Mouse (Mus musculus) cerebellum, adult 2 months (tissue): ENCODE results near the gene Chrna9. TPM values are rescaled to one million over a fixed set of nuclear protein-coding genes. Genes with fewer than 3 reads are reported as not detected.

ENCODE experiments used
- DNase-seq, 2 experiments: peaks; one replicate each; pipeline ENCODE4 v3.0.0; 2021
- H3K27ac ChIP-seq: fragments of 200-500 bp; 2 replicates; pipeline ENCODE4 v1.5.1; 2012; ENCODE audit warnings: low read length, control low read depth, inconsistent platforms; ENCODE audit not compliant: insufficient read depth
- H3K27me3 ChIP-seq: fragments of 200-500 bp; 2 replicates; pipeline ENCODE4 v1.6.1; 2012; ENCODE audit warnings: inconsistent platforms, mild to moderate bottlenecking, low read length, moderate library complexity; ENCODE audit not compliant: control insufficient read depth, insufficient read depth
- H3K4me1 ChIP-seq: fragments of 200-500 bp; 2 replicates; pipeline ENCODE4 v1.6.1; 2011; ENCODE audit warnings: low read length; ENCODE audit not compliant: control insufficient read depth, insufficient read depth
- H3K4me3 ChIP-seq: fragments of 200-500 bp; replicated peaks from 2 replicates; pipeline ENCODE3; 2011; ENCODE audit warnings: mild to moderate bottlenecking, low read depth, low read length, control low read depth; ENCODE audit not compliant: insufficient read depth
- CTCF ChIP-seq: fragments of 200-500 bp; IDR thresholded peaks from 2 replicates; pipeline ENCODE4 v1.5.1; 2011; ENCODE audit warnings: low read depth, mild to moderate bottlenecking, control low read depth, low read length, moderate library complexity, borderline replicate concordance; ENCODE audit not compliant: insufficient read depth
- POLR2A ChIP-seq: fragments of 200-500 bp; IDR thresholded peaks from 2 replicates; pipeline ENCODE4 v1.6.1; 2011; ENCODE audit warnings: low read length, control low read depth, borderline replicate concordance; ENCODE audit not compliant: insufficient read depth
- WGBS: fragments of 180-500 bp; shearing (Covaris S2); methylation state at CpG from one replicate; pipeline ENCODE4 v1.1.7; 2018; 5-methylcytosine and 5-hydroxymethylcytosine counted together
- polyA plus RNA-seq: library from polyadenylated mRNA; depleted of rRNA; stranded (reverse); fragments of >200 nt; gene quantifications from 2 replicates; pipeline ENCODE4 v1.2.3, GENCODE M21; 2012

The Chrna9 gene
- polyA plus RNA-seq, 1 experiment = not detected

DNA sequence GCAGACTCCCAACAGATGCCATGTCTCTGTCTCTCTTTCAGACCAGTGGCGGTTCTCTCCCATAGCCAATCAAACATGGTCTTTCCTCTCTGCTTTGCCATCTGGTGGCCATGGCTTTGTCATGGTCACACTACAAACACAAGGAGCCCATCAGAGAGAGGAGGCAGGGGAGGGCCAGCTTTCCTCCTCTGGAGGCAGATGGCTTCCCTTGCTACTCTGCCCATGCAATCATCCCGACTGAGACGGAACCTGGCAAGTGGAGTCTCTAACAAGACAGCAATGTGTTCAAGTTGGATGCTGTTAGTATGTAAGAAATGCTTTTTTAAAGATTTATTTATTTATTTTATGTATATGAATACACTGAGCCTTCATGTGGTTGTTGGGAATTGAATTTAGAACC, 14.8 kb upstream of the Chrna9 start:
- no peaks in the 10 kb centered on the region for H3K27me3 ChIP-seq
- TF ChIP-seq CTCF (no peak), POLR2A (no peak)
- no peak for DNase-seq
- WGBS = 59% methylated on average over 3 of the region's 3 CpGs
- H3K4me1 ChIP-seq = no peaks in the 10 kb centered on the region
- no peak overlapping the region for H3K4me3 ChIP-seq
- no peak overlapping the region for H3K27ac ChIP-seq

DNA sequence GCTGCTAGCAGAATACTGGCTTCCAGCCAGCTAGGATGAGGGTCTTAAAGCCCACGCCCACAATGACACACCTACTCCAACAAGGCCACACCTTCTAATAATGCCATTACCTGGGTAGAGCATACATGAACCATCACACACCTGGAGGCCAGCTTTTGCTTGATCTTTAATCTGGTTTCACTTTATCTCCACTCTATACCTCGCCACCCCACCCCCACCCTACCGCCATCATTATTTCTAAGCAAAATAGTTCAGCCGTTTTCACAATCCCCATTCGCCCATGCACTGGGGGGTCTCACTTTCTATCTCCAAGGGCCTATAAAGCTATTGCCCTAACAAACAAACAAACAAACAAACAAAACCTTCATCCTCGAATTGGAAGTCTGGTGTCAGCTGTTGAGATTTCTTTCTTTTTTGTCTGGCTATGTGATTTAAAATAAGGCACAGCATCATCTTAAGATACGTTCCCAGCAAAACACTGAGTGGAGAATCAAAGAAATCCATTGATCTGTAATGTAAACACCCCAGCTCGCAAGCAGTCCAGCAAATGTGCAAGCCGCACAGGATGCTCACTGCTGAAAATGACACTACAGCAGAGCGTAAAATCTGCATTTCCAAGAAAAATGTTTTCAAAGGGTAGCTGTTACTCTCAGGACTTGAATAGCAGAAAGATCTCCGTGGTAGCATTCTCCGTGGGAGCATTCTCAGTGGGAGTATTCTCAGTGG, 13.9 kb upstream of the Chrna9 start:
- H3K27me3 ChIP-seq = no peaks in the 10 kb centered on the region
- no peak overlapping the region for H3K27ac ChIP-seq
- DNase-seq = no peak
- 65% methylated on average over 12 of the region's 12 CpGs for WGBS
- no peak overlapping the region for H3K4me3 ChIP-seq
- H3K4me1 ChIP-seq = no peaks in the 10 kb centered on the region
- TF ChIP-seq CTCF (no peak), POLR2A (no peak)

- WGBS = 68% methylated on average over 9 of the region's 9 CpGs
- Histone ChIP-seq H3K27ac (no peak overlapping the region), H3K4me3 (no peak overlapping the region), H3K4me1 (no peaks in the 10 kb centered on the region), H3K27me3 (no peaks in the 10 kb centered on the region)
- DNase-seq = no peak
- no peak for TF ChIP-seq POLR2A
- TF ChIP-seq CTCF = no peak
Observed at GRCm38 (mm10) chr5:65921477-65922138, 13.1 kb upstream of the Chrna9 start.

- no peaks in the 10 kb centered on the region for H3K4me1 ChIP-seq
- no peaks in the 10 kb centered on the region for H3K27me3 ChIP-seq
- DNase-seq = no peak
- no peak for TF ChIP-seq CTCF
- no peak for TF ChIP-seq POLR2A
- WGBS = 78% methylated on average over 6 of the region's 6 CpGs
- no peak overlapping the region for H3K4me3 ChIP-seq
- no peak overlapping the region for H3K27ac ChIP-seq
Observed at GRCm38 (mm10) chr5:65926666-65927065, 8.1 kb upstream of the Chrna9 start.

DNA sequence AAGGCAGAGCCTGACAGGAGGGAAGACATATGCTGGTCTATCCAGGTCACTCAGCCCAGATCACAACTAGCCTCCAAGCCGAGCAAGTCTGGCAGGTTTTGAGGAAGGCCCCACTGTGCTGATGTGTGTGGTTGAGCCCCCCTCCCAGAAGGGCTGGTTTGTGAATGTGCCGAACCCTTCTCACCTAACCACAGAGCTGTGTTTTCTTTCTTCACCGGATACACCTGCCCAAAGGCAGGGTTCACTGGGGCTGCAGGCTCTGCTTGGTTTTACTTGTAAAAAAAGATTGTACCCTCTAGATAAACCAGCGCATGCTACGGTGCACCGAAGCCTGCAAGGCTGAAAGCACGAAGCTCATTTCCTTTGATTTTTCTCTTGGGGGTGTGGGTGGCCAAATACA, 5.6 kb upstream of the Chrna9 start:
- no peaks in the 10 kb centered on the region for H3K4me1 ChIP-seq
- 73% methylated on average over 7 of the region's 7 CpGs for WGBS
- H3K27ac ChIP-seq = no peak overlapping the region
- no peak overlapping the region for H3K4me3 ChIP-seq
- no peaks in the 10 kb centered on the region for H3K27me3 ChIP-seq
- no peak for TF ChIP-seq POLR2A
- no peak for TF ChIP-seq CTCF
- no peak for DNase-seq

DNA sequence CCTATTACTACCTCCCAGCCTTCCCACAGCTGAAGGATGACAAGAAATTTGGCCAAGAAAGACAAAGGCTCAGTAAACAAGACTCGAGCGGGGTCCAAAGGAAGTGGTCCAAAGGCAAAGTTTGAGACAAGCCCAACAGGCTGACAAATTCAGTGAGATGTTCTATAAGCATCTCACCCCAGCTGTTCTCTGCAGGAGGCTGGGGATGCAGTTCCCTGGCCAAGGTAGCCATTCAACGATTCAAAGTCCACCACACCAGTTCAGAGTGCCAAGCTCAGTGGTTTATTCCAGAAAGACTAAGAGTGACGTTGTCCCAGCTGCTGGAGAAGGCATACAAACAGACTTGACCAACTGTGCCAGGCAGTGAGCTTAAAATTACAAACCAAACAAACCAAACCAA, 4.5 kb upstream of the Chrna9 start:
- Histone ChIP-seq H3K27me3 (no peaks in the 10 kb centered on the region), H3K4me3 (no peak overlapping the region), H3K27ac (no peak overlapping the region), H3K4me1 (no peaks in the 10 kb centered on the region)
- DNase-seq = no peak
- TF ChIP-seq CTCF (no peak), POLR2A (no peak)
- WGBS = 27% methylated on average over 4 of the region's 4 CpGs

DNA sequence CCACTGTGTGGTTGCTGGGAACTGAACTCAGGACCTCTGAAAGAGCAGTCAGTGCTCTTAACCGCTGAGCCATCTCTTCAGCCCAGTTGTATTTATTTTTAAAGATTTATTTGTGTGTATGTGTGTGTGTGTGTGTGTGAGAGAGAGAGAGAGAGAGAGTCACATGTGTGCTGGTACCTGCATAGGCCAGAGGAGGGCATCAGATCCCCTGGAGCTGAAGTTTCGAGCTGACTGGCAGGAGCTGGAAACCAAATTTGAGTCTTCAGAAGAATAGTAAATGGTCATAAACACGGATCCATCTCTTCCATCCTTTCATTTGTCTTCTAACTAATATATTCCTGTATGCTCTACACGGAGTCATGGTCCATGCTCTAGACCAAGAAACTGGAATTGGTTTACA, 1.5 kb upstream of the Chrna9 start:
- Histone ChIP-seq H3K4me1 (no peaks in the 10 kb centered on the region), H3K27me3 (no peaks in the 10 kb centered on the region), H3K27ac (no peak overlapping the region), H3K4me3 (no peak overlapping the region)
- DNase-seq = no peak
- WGBS = 82% methylated on average over 4 of the region's 4 CpGs
- no peak for TF ChIP-seq CTCF
- no peak for TF ChIP-seq POLR2A

DNA sequence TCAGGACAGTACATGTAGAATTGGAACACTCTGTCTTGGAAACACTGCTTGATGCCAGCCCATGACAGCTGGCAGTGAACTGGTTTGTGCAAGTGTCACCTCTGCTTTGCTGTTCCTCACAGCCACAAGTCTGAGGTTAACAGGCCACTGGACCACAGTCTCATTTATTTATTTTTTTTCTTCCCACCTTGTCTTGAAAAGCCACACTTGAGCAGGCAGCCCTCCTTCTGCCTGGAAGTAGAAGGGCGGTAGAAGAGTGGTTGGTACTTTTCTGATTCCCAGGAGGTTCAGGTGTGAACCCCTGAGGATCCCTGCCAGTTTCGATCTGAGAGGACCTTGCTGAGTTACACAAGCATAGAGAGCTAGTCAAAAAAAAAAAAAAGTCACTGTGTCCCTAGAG, 957 bp upstream of the Chrna9 start:
- WGBS = 84% methylated on average over 2 of the region's 2 CpGs

More for the DNA sequence above, 957 bp upstream of the Chrna9 start:
- H3K4me1 ChIP-seq = no peaks in the 10 kb centered on the region
- no peak overlapping the region for H3K27ac ChIP-seq
- TF ChIP-seq POLR2A (no peak), CTCF (no peak)
- no peaks in the 10 kb centered on the region for H3K27me3 ChIP-seq
- no peak for DNase-seq
- no peak overlapping the region for H3K4me3 ChIP-seq
